Mouse (Mus musculus) urinary bladder, postnatal 14 days (tissue): ENCODE results near the gene Nectin2.

Experiments
- DNase-seq: peaks from one replicate; pipeline ENCODE4 v3.0.0; 2021; ENCODE audit warnings: low spot score

Nectin2 gene

GRCm38 (mm10) chr7:19769001-19769400 lies 18.7 kb upstream of the Nectin2 start:
- peak; percentile 60 for DNase-seq

GRCm38 (mm10) chr7:19768251-19768650 lies 18.0 kb upstream of the Nectin2 start:
- no peak for DNase-seq

- no peak for DNase-seq
These were observed 14.3 kb upstream of the Nectin2 start for GRCm38 (mm10) chr7:19764581-19764980.

- no peak for DNase-seq
These were observed 13.7 kb upstream of the Nectin2 start for GRCm38 (mm10) chr7:19763829-19764477.

GRCm38 (mm10) chr7:19762283-19762682 lies 12.0 kb upstream of the Nectin2 start:
- DNase-seq: no peak

- no peak for DNase-seq
These were observed 9.7 kb upstream of the Nectin2 start for GRCm38 (mm10) chr7:19760021-19760420.

DNA sequence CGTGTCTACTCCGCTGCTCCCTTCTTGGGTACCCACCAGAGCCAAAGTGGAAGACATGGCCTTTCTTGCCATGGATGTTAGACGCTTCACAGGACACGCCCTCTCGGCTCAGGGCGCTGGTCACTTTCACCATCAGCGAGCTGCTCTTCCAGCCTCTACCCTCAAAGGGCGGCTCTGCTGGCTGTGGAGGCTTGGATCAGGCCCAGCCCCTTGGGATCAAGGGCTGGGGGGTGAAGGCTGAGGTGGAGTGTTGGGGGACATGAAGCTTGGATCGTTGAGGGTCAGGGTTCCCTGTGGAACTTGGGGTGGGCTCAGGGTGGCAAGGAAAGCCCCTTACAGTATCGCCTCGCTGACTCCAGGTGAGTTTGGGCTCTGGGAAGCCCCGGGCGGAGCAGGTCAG lies 8.3 kb upstream of the Nectin2 start:
- no peak for DNase-seq

- DNase-seq: peak; percentile 44
These were observed 5.8 kb upstream of the Nectin2 start for GRCm38 (mm10) chr7:19755851-19756786.

DNA sequence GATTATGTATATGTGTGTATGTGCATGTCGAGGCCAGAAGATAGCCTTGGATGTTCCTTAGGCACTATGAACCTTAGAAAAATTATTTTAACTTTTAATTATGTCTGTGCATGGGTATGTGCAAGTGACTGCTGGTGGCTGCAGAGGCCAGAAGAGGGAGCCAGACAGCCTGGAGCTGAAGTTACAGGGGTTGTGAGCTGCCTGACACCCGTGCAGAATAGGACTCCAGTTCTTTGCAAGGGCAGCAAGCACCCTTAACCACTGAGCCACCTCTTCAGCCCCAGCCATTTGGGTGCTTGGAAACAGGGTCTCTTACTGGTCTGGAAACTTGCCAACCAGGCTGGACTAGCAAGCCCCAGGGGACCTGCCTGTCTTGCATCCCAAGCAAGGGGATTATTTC lies 4.7 kb upstream of the Nectin2 start:
- no peak for DNase-seq

DNA sequence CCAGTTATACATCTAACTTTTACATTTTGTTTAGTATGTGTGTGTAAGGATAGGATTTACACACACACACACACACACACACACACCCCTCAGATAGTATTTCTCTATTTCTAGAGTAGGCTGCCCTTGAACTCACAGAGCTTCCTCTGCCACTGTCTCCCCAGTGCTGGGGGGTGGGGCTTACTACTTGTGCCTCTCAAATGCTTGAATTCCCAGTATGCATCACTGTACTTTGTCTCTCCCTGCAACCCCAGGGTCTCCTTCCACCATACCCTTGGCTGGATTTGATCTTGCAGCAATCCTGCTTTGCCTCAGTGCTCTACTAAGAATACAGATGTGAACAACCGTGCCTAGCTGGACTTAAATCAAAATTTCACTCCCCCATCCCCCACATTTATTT lies 3.8 kb upstream of the Nectin2 start:
- DNase-seq: no peak

DNA sequence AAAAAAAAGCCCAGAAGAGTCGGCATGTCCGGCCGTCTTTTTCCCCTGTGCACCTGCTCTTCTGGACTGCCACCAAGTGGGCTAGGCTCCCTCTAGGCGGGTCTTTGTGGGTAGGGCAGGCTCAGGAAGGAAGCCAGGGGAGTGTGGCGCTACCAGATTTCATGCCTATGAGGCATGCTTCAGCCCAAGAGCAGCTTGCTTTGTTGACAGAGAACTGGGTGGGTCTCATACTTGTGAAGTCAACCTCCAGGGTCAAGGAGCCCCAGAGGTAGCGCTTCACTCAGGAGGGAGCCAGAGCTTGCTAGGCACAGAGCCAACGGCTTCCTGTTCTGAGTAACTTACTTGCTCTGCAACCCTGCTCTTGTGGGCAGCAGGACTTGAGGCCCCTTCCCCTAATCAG lies 3.3 kb upstream of the Nectin2 start:
- DNase-seq: peak; percentile 75

GRCm38 (mm10) chr7:19752652-19753051 lies 2.4 kb upstream of the Nectin2 start:
- DNase-seq: no peak

- DNase-seq: no peak
These were observed 744 bp upstream of the Nectin2 start for GRCm38 (mm10) chr7:19751070-19751383.

DNA sequence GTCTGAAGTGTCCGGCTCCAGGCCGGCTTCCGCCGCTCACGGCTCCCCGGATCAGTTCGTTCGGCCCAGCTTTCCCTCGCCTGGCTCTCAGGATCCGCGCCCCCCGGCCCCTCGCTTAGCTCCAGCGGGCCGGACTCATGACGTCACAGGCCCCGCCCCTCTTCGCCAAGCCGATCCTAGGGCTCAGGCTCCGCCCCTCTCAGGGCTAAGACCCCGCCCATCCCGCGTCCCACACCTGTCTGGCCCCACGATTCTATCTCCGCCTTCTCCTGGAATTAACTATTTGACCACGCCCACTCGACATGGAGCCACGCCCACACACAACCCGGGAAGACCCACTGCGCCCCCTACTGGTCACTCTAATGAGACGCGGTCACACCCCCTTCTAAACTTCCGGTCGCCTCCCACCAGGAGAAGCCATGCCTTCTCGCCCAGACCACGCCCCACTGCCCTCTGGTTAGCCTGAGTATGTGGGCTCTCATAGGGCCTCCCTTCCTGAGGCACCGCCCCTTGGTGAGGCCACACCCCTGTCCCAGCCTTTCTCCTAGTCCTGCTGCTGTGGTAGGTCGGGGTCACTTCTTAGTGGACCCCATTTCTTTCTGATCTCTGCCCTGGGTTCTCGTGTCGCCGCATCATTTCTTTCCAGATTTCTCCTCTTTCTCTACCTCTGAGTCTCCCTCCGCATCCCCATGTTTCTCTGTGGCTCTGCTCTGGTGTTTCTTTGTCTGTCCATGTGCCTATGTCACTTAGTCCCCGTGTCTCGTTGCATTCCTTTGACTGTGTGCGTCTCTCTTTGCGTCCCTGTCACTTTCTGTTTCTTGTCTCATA lies 680 bp downstream of the Nectin2 start:
- DNase-seq: peak; percentile 99

DNA sequence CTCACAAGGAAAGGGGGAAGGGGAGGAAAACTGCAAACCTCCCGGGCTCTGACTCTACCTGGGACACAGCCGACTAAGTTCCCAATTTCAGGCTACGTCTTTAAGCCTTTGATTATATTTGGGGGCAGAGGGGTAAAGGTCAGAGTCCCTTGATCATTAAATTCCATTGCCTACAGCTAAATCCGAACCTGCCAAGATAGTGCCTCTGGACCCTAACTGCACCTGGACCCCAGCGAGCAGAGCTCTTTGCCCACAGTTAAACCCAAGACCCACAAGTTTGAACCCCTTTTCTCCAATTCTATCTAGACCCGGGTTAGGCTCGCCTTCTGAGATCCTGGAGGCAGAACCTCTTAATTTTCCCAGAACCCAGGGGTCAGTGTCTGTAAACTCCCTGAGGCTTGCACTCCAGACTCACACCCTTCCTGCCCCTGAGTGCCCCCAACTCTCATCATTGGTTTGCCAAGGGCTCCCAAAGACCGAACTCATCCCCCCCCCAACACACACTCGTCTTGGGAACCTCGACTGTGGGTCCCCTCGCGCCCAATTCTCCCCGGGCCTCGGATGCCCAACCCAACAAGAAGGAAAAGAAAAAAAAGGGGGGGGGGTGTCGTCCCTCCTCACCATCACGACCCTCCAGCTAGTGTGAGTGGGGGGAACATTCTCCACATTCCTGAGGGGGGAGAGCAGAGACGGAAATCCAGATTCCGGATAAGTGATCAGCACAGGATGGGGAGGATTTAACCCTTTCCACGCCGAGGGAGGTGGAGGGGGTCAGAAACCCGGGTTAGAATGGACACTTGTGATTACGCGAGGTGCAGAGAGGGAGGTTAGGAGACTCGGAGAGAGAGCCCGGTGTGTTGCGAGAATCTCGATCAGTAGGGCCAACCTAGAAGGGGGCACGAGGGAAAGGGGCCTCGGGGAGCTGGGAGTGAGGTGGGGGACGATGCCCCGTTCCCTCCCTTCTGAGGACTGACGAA lies 1.8 kb downstream of the Nectin2 start:
- DNase-seq: peak; percentile 52

DNA sequence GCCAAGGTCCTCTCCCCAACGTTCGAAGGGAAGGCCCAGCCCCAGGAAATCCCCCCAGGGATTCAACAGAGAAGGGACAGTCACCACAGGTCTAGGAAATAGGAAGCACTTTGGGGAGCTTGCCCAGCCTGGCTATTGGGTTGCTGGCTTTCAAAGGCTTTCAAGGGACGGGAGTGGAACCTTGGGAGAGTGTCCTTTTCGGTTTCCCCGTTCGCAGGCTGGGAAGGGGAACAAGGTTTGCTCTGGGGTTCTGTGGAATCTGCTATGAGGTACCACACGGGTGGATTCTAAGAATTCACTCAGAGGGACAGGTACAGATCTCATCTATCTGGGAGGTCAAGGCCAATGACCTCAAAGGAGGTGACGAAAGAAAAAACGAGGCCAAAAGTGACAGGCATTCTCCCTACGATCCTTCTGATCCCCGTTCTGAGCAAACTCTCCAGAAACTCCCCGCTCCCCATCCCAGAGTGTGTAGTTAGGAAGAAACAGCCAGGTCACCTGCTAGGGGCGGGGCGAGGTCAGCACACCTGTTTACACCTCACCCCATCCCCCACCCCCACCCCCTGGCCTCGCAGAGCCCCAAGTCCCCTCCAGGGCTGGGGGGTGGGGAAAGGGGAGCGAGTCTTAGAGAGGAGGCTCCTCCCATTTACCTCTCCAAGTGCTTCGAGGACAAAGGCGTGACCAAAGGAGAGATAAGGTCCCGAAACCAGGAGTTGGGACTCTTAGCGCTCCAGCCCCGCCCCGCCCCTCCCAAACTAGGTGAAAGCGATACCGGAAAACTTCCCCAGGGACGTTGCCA lies 2.7 kb downstream of the Nectin2 start:
- DNase-seq: peak; percentile 37

- no peak for DNase-seq
These were observed 3.7 kb downstream of the Nectin2 start for GRCm38 (mm10) chr7:19746426-19747201.

GRCm38 (mm10) chr7:19745971-19746370 lies 4.3 kb downstream of the Nectin2 start:
- DNase-seq: no peak

DNA sequence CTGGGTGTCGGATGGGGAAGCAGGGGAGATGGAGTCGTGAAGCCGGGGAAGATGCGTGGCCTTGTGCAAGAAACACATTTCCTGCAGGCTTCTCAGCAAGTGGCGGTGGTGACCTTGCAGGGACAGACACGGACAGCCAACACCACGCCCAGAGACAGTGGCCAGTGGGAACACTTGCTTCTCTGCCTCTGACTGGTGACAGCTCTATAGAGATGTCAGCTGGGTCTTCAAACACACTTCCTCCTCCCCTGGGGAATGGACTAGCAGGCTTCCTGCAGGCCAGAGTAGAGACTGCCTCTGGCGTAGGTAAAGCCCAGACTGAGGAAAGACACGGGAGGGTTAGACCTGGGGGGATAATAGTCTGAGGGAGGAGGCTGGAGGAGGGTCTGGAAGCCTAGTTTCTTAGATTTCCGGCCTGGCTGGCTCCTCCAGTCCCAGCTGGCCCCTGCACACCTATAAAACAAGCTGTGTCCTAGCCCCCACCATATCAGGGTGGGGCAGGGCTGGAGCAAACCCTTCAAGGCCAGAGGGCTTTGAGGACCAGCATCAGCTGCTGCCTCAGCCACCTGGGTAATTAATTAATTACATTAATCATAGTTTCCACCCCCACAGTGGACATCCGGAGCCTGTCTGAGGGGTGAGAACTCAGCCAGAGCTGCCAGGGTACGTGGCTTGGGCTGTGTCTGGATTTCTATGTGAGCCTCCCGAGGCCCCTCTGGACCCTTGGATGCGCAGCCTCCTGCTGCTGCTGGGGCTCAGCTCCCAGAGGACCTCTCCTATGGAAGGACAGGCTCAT lies 5.5 kb downstream of the Nectin2 start:
- DNase-seq: no peak
